Mouse (Mus musculus) 3134 (cell line): ENCODE data around the gene Dnmbp.
"Not testable (repeated sequence)": the region's sequence is repeated elsewhere in the genome, so short reads cannot be mapped to it uniquely, and the experiment has no call there.

Source experiments
- DNase-seq: peaks from one replicate; pipeline ENCODE4 v3.0.0-alpha.2; 2011; ENCODE audit warnings: low spot score; ENCODE audit not compliant: insufficient read length; ENCODE audit errors: extremely low read depth

The Dnmbp gene

GRCm38 (mm10) chr19:43939769-43940689 is at the start of gene Dnmbp:
Dnmbp (minus strand) TSS chr19:43940191.
- peak; percentile 75 for DNase-seq

- DNase-seq = no peak
These were observed 46.2 kb upstream of the Dnmbp start, which contains the start of gene Cpn1 for GRCm38 (mm10) chr19:43986069-43986794. Cpn1 (minus strand) TSS chr19:43986556.

GRCm38 (mm10) chr19:43981992-43982391 is 42.0 kb upstream of the Dnmbp start:
- no peak for DNase-seq

GRCm38 (mm10) chr19:43980711-43981110 is 40.7 kb upstream of the Dnmbp start:
- no peak for DNase-seq

GRCm38 (mm10) chr19:43977799-43978198 is 37.8 kb upstream of the Dnmbp start:
- DNase-seq = no peak

- no peak for DNase-seq
These were observed 36.7 kb upstream of the Dnmbp start for GRCm38 (mm10) chr19:43976661-43977060.

GRCm38 (mm10) chr19:43974221-43974620 is 34.2 kb upstream of the Dnmbp start:
- no peak for DNase-seq

- no peak for DNase-seq
These were observed 33.7 kb upstream of the Dnmbp start for GRCm38 (mm10) chr19:43973711-43974110.

GRCm38 (mm10) chr19:43972129-43972528 is 32.1 kb upstream of the Dnmbp start:
- no peak for DNase-seq

- DNase-seq = no peak
These were observed 28.5 kb upstream of the Dnmbp start for GRCm38 (mm10) chr19:43968436-43969026.

GRCm38 (mm10) chr19:43966481-43966880 is 26.5 kb upstream of the Dnmbp start:
- DNase-seq = no peak

GRCm38 (mm10) chr19:43965496-43966085 is 25.6 kb upstream of the Dnmbp start:
- no peak for DNase-seq

GRCm38 (mm10) chr19:43962795-43963194 is 22.8 kb upstream of the Dnmbp start:
- DNase-seq = no peak

GRCm38 (mm10) chr19:43961185-43961584 is 21.2 kb upstream of the Dnmbp start:
- no peak for DNase-seq

- DNase-seq = no peak
These were observed 20.0 kb upstream of the Dnmbp start for GRCm38 (mm10) chr19:43960014-43960413.

GRCm38 (mm10) chr19:43959162-43959561 is 19.2 kb upstream of the Dnmbp start:
- no peak for DNase-seq

- DNase-seq = no peak
These were observed 17.9 kb upstream of the Dnmbp start for GRCm38 (mm10) chr19:43957881-43958280.

- DNase-seq = no peak
These were observed 17.4 kb upstream of the Dnmbp start for GRCm38 (mm10) chr19:43957402-43957801.

- no peak for DNase-seq
These were observed 15.3 kb upstream of the Dnmbp start for GRCm38 (mm10) chr19:43955266-43955665.

- no peak for DNase-seq
These were observed 14.9 kb upstream of the Dnmbp start for GRCm38 (mm10) chr19:43954864-43955263.

GRCm38 (mm10) chr19:43952936-43953335 is 12.9 kb upstream of the Dnmbp start:
- DNase-seq = not testable (repeated sequence)
